21 mouse cellular contexts compared by ENCODE assay signal in genomic region chr19:22635635-22636034, GRCm38 (mm10).
A peak's percentile ranks its signal among the peaks of the same experiment; 100 is the strongest.
DNase-seq lines count a peak whose midpoint lies in the region; ATAC-seq and TF ChIP-seq lines count a peak whose summit lies in the region.
"Had no signal": no experiment of that assay in that cellular context is flagged by ENCODE, and none has a peak within 500 bp of the region (broad histone marks: within the 10 kb centered on the region; RNA-seq: fewer than 3 reads in every experiment).

No protein-coding gene starts in this region.

- H3K9ac ChIP-seq in kidney, embryonic 14.5 days (ENCODE audit: low read depth, low read length), result no peak overlapping the region
- H3K9ac ChIP-seq: embryonic facial prominence, embryonic 13.5 days; forebrain, embryonic 12.5 days; heart, embryonic 13.5 days; hindbrain, embryonic 15.5 days had no signal

- DNase-seq in embryo, embryonic 10 days (ENCODE audit: low spot score), result peak; percentile 36
- DNase-seq in embryo, embryonic 9.5 days (ENCODE audit: extremely low spot score), result no peak
- DNase-seq in kidney, adult 11 months, result no peak
- DNase-seq in layer of hippocampus, adult 2 months (ENCODE audit: low spot score in 2 of 2), result no peak
- DNase-seq in layer of hippocampus, adult 18-20 months (ENCODE audit: low spot score in 2 of 2), result no peak
- DNase-seq in forelimb bud, embryonic 11.5 days (ENCODE audit: low read depth, low spot score), result peak; percentile 10
- DNase-seq: adrenal gland, adult 2 months; adrenal gland, postnatal 25 days; cerebellum, postnatal 14 days; gastrocnemius, postnatal 36 days; heart, adult 11 months; heart, postnatal 36 days had no signal

- 11% methylated on average over 10 of the region's 10 CpGs for WGBS in kidney, embryonic 14.5 days

- H3K36me3 ChIP-seq in kidney, embryonic 14.5 days (ENCODE audit: control insufficient read depth, insufficient read depth, low read length), result no peaks in the 10 kb centered on the region
- H3K36me3 ChIP-seq: embryonic facial prominence, embryonic 13.5 days; forebrain, embryonic 12.5 days; heart, embryonic 13.5 days; hindbrain, embryonic 15.5 days had no signal

- H3K4me3 ChIP-seq in kidney, embryonic 14.5 days (ENCODE audit: low read length), result no peak overlapping the region
- no peak overlapping the region for H3K4me3 ChIP-seq in layer of hippocampus, adult 2 months
- H3K4me3 ChIP-seq: embryonic facial prominence, embryonic 13.5 days; forebrain, embryonic 12.5 days; heart, embryonic 13.5 days; hindbrain, embryonic 15.5 days had no signal

- no peaks in the 10 kb centered on the region for H3K27me3 ChIP-seq in kidney, embryonic 14.5 days (ENCODE audit: control insufficient read depth, insufficient read depth, low read length)
- H3K27me3 ChIP-seq: embryonic facial prominence, embryonic 13.5 days; forebrain, embryonic 12.5 days; heart, embryonic 13.5 days; hindbrain, embryonic 15.5 days; Patski had no signal

- H3K4me2 ChIP-seq in kidney, embryonic 14.5 days (replicated peaks; ENCODE audit: low read depth, low read length), result no peak overlapping the region
- H3K4me2 ChIP-seq: embryonic facial prominence, embryonic 13.5 days; forebrain, embryonic 12.5 days; heart, embryonic 13.5 days; hindbrain, embryonic 15.5 days had no signal

- no peak for TF ChIP-seq CTCF in layer of hippocampus, adult 2 months (conservative IDR thresholded peaks at IDR 0.05)

- no peaks in the 10 kb centered on the region for H3K9me3 ChIP-seq in kidney, embryonic 14.5 days (ENCODE audit: control insufficient read depth, low read length)
- H3K9me3 ChIP-seq: embryonic facial prominence, embryonic 13.5 days; forebrain, embryonic 12.5 days; heart, embryonic 13.5 days; hindbrain, embryonic 15.5 days had no signal

- ATAC-seq in kidney, embryonic 14.5 days (ENCODE audit: low FRiP score, low TSS enrichment), result 0 out of 2 replicates have a peak, but pooled peaks have one; percentile 16
- no peak for ATAC-seq in activated CD4-positive, CD25-positive, alpha-beta regulatory T cell, adult 4 months
- ATAC-seq: forebrain, embryonic 16.5 days; intestine, embryonic 16.5 days; Patski had no signal

- no peaks in the 10 kb centered on the region for H3K4me1 ChIP-seq in kidney, embryonic 14.5 days (ENCODE audit: control insufficient read depth, insufficient read depth, low read length)
- H3K4me1 ChIP-seq: embryonic facial prominence, embryonic 13.5 days; hindbrain, embryonic 15.5 days had no signal

- H3K27ac ChIP-seq in kidney, embryonic 14.5 days (ENCODE audit: low read depth, low read length), result no peak overlapping the region
- H3K27ac ChIP-seq in layer of hippocampus, adult 2 months, result peak overlapping the region; percentile 46; the same call in 1 of the 2 replicates
- H3K27ac ChIP-seq: embryonic facial prominence, embryonic 13.5 days; forebrain, embryonic 12.5 days; heart, embryonic 13.5 days; hindbrain, embryonic 15.5 days had no signal

Comparison
In these comparisons a context has a peak if more than half of its experiments do, and no peak if none do; other contexts are left out.
1. DNase-seq: peak in embryo, embryonic 10 days (single experiment) and forelimb bud, embryonic 11.5 days (single experiment); none in embryo, embryonic 9.5 days (single experiment), kidney, adult 11 months (single experiment), layer of hippocampus, adult 2 months (0 of 2) and layer of hippocampus, adult 18-20 months (0 of 2).